Mouse (Mus musculus): Measurements from ENCODE around the gene Scrt2.
A peak's percentile ranks its signal among the peaks of the same experiment; 100 is the strongest.
"Not testable (repeated sequence)": the region's sequence is repeated elsewhere in the genome, so short reads cannot be mapped to it uniquely, and the experiment has no call there.

Gene Scrt2

GRCm38 (mm10) chr2:152080685-152081541 lies at the start of gene Scrt2:
Gene Scrt2 (plus strand): TSS chr2:152081529.
- peak; percentile 95 for DNase-seq

GRCm38 (mm10) chr2:152040101-152040500 lies 41.2 kb upstream of the Scrt2 start:
- DNase-seq: no peak

GRCm38 (mm10) chr2:152047116-152048002 lies 34.0 kb upstream of the Scrt2 start:
- DNase-seq: no peak

DNA sequence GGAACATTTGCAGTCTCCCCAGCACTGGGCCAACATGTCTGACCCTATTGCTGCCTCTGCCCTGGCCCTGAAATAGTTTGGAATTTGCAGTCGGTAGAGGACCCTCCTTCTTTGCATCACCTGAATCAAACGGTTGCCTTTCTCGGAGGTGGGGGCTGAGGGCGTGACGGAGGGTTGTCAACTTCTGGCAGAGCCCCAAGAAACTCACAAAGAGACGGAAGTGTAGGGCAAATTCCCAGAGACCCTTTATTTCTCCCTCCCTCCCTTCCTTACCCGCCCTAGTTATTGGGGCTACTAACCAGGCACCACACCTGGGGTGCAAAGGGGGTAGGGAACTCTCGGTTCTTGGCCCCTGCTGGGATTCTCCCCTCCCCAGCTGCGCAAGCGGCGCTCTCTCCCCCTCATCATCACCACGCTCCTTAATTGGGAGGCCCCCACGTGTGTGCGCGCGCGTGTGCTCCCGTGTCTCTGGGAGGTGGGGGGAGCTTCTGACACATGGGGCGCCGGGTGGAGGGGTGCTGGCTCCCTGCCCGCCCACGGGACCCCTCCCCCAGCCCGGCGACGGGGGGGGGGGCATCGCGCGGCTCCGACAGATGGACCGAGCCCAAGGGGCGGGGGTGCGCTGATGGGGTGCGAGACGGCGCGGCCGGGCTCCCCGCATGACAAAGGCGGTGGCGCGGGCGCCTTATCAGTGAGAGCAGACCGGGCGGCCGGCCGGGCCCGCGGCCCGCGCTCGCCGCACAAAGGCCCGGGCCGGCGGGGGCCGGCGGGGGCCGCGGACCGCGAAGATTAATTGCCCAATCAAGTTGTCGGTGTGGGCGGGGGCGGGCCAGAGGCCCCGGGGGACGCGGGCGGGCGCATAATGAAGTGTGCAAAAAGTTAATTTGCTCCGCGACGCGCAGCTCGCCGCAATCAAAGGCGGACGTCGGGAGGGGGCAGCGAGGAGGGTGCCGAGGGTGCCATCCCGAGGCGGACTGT lies 33.0 kb upstream of the Scrt2 start:
- DNase-seq: no peak

DNA sequence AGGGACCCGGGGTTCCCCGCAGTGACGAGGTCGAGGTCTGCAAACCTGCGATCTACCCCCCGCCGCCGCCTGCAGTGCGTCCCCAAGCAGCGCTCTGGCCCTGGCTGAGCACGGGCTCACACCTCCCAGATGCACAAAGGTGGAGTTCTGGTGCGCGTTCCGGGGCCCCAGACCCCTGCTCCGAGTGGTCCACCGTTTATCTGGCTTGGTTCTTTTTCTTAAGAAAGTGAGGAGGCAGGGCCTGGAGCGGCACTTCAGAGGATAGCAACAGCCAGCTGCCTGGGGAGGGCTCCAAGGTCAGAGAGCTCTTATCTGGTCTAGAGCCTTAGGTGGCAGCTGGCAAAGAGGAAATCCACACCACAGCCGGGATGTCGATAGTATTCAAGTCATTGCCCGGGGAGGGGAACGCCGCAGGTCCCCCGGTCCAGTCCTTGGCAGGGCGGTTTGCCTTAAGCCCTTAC lies 32.3 kb upstream of the Scrt2 start:
- DNase-seq: no peak

GRCm38 (mm10) chr2:152049611-152050270 lies 31.6 kb upstream of the Scrt2 start:
- DNase-seq: no peak

DNA sequence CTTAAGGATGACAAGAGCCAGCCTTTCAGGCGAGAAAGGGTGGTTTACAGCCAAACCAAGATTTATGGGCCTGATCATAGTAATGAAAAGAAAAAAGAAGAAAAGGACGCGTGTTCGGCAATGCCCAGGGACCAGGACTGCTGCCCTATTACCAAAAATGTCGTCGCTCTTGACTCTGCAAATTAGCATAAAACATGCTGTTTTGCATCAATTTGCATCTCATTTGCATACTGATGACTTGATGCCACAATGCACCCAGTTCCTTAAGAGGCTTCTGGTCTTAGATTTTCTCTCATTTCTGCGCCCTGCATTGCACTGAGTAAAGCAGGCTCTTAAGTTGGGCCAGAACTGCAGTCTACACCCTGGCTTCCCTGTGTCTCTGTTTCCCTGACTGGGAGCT lies 31.0 kb upstream of the Scrt2 start:
- no peak for DNase-seq

GRCm38 (mm10) chr2:152051985-152052384 lies 29.3 kb upstream of the Scrt2 start:
- DNase-seq: no peak

GRCm38 (mm10) chr2:152055406-152055805 lies 25.9 kb upstream of the Scrt2 start:
- peak; percentile 92 for DNase-seq

DNA sequence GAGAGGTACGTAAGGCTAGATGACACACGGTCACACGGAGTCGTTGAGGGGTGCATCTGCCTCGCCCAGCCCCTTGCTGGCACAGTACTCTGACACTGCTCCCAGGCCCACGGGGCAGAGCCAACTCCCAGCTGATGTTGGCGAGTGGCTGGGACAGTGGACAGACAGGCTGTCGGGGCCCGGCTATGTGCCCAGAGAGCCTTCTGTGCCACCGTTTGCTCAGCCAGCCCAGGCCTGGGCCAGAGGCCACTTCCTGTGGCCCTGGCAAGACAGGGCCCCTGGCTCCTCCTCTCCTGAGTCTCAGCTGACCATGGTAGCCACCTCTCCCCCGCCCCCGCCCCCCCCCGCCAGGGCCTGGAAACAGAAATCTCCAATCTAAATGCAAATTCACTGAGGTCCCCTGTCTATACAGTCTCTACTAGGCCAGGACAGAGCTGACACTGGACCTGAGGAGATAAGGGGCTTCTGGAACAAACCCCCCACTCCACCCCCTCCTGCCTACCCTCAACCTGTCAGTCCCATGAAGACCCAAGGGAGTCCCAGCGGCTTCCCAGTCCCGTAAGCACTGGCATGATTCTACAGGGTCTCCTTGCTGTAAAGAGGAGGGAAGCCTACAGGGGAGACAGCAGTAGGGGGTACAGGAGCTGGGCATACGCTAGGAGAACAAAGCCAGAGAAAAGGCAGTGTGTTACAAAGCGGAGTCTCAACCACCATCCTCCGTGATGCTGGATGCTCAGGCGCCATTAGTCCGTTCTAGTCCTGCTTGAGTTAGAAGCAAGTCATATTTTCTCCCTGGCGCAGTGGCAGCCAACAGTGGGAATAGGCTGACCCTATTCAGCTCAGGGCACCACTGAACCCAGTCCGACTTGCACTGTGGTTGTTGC lies 24.7 kb upstream of the Scrt2 start:
- DNase-seq: peak; percentile 94

DNA sequence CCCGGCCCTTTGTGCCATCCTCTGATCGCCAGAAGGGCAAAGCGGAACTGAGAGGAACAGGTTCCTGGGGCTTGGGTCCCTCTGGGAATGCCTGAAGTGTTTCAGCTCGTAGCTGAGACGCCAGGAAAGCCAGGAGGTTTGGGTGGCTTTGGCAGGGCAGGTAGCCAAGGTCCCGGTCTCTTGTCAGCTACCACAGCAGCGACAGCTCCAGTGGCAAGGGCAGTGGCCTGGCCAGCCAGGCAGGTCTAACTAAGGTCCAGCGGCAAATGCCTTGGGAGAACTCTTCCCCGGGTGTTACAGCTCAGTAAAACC lies 24.1 kb upstream of the Scrt2 start:
- no peak for DNase-seq

DNA sequence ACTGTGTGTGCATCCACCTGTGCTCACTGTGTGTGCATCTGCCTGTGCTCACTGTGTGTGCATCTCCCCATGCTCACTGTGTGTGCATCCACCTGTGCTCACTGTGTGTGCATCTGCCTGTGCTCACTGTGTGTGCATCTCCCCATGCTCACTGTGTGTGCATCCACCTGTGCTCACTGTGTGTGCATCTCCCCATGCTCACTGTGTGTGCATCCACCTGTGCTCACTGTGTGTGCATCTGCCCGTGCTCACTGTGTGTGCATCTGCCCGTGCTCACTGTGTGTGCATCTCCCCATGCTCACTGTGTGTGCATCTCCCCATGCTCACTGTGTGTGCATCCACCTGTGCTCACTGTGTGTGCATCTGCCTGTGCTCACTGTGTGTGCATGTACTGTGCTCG lies 18.5 kb upstream of the Scrt2 start:
- not testable (repeated sequence) for DNase-seq

- no peak for DNase-seq
Measured at GRCm38 (mm10) chr2:152068660-152069433, 12.5 kb upstream of the Scrt2 start.

DNA sequence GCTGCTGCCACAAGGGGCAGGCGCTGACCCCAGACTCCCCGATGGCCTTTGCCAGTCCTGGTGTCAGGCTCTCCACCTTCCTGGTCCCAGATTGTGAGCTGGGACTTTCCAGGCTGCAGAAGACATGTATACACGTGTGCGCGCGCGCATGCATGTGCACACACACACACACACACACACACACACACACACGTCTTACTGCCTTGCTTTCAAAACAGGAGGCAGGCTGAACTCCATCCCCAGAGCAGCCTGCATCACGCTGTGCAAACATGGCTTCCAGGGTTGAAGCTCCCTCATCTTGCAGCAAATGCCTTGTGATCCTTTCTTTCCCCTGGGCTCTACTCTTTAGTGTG lies 11.9 kb upstream of the Scrt2 start:
- no peak for DNase-seq

- DNase-seq: peak; percentile 83
Measured at GRCm38 (mm10) chr2:152069941-152070340, 11.4 kb upstream of the Scrt2 start.

DNA sequence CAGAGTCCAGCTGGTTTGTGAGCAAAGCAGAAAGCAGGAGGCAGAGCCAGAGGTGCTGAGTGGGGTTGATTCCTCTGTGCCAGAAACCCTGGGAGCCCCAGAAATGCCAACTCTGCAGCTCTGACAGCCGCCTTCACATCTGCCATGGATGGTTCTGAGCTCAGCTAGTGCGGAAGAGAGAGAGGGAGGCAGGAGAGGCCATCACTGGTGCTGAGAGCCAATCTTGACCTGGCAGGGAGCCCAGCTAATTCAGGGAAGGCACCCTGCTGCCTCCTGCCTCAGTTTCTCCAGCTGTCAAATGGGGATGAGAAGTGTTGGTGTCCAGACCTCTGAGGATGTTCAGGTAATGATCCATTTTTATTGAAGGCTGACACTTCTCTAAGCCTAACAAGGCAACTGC lies 6.8 kb upstream of the Scrt2 start:
- peak; percentile 73 for DNase-seq

DNA sequence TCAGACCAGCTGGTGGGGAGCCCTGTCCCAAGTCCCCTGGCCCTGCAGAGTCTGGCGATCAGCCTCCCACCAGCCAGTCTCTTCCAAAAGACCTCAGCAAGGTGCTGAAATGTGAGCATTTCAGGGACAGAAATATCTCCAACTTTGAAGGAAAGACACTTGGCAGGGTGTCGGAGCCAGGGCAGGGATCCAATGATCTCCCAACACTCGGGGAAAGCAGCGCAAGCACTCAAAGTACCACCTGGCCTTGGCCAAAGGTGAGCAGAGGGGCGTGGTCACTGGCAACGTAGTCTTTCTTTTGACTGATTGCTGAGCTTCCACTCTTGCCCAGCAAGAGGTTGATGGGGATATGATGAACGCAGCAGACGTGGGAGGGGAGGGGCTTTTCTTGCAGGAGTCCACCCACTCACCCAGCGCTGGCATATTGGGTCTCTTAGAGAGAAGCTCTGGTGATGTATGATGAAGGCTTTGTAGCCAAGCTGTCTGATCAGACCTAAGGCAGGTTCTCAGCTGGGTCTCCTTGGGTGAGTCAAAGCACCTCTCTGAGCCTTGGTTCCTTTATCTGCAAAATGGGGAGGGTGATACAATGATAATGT lies 5.9 kb upstream of the Scrt2 start:
- peak; percentile 82 for DNase-seq

GRCm38 (mm10) chr2:152077337-152077736 lies 4.0 kb upstream of the Scrt2 start:
- DNase-seq: peak; percentile 80

- peak; percentile 98 for DNase-seq
Measured at GRCm38 (mm10) chr2:152081641-152082448, 516 bp downstream of the Scrt2 start.

Measured in heart, adult 11 months (tissue).